Mouse (Mus musculus): Measurements from ENCODE around the gene U2af2.

Gene U2af2

GRCm38 (mm10) chr7:5036136-5036535 lies 25.8 kb upstream of the U2af2 start:
- ATAC-seq (ENCODE audit: insufficient number of reproducible peaks, low FRiP score, low TSS enrichment) = no peak

GRCm38 (mm10) chr7:5037026-5037425 lies 24.9 kb upstream of the U2af2 start:
- ATAC-seq (ENCODE audit: insufficient number of reproducible peaks, low FRiP score, low TSS enrichment) = no peak

DNA sequence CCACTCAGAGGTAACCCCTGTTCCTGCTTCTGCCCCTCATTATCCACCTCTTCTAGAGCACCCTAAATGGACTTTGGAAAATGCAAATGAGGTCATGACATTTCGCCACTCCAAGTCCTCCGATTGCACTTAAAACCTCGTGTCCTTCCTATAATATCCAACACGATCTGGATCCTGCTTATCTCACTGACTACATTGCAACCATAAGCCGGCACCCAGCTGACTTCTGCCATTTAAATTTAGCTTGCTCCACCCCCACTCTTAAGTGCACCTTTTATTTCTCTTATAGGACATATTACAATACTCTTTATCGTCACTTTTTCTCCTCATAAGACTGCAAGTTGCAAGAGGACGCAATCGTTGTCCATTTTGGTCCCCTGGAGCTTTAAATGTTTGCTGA lies 24.5 kb upstream of the U2af2 start:
- no peak for ATAC-seq (ENCODE audit: insufficient number of reproducible peaks, low FRiP score, low TSS enrichment)

DNA sequence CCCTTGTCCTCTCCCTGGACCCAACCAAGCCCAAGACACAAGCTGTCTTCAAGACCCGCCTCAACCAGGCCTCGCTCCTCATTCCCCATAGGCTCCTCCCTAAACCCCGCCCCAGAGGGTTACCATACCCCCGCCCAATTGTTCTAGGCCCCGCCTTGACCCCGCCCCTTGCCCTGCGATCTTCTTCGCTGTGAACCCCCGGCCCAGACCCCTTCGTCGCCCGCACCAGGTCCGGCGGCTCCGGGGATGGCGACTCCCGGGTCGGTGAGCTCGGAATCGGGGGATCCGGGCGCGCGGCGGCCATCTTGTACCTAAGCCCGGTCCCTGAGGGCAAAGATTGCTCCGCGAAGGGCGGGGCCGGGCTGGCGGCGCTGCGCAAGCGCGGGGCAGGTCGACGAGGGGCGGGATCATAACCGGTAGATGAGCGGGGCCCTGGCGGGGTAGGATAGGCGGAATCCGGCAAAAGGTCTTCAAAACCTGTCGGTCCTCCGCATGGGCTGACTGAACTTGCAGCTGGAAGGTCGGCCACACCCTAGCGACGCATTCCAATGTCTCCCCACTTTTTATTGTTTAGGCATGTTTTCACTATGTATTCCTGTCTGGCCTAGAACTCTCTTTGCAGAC lies 23.7 kb upstream of the U2af2 start, which contains the start of gene Zfp784:
Gene Zfp784 (minus strand): TSS at position 338 of the 624 bp plus-strand sequence.
- ATAC-seq (ENCODE audit: insufficient number of reproducible peaks, low FRiP score, low TSS enrichment) = peak; percentile 93

GRCm38 (mm10) chr7:5038940-5039339 lies 23.0 kb upstream of the U2af2 start:
- no peak for ATAC-seq (ENCODE audit: insufficient number of reproducible peaks, low FRiP score, low TSS enrichment)

DNA sequence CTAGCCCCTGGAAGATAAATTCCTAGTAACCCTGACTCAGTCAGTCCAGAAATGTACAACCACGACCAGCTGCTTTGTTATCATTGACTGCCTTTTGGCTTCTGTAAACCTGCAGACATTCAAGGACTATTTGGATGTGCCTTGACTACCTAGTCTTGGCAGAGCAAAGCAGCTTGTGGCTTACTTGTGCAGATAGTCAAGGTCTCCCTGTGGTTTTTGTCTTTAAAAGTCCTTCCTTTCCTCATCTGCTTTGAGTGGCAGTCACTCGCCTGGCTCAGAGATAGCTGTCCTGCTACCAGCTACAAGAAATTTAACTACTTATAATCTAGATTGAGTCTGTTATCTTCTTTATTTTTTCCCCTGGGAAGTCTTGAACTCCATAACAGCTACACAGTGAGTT lies 17.0 kb upstream of the U2af2 start:
- ATAC-seq (ENCODE audit: insufficient number of reproducible peaks, low FRiP score, low TSS enrichment) = no peak

- ATAC-seq (ENCODE audit: insufficient number of reproducible peaks, low FRiP score, low TSS enrichment) = no peak
These were observed 15.8 kb upstream of the U2af2 start for GRCm38 (mm10) chr7:5046112-5046511.

- ATAC-seq (ENCODE audit: insufficient number of reproducible peaks, low FRiP score, low TSS enrichment) = no peak
These were observed 14.6 kb upstream of the U2af2 start for GRCm38 (mm10) chr7:5047313-5047712.

DNA sequence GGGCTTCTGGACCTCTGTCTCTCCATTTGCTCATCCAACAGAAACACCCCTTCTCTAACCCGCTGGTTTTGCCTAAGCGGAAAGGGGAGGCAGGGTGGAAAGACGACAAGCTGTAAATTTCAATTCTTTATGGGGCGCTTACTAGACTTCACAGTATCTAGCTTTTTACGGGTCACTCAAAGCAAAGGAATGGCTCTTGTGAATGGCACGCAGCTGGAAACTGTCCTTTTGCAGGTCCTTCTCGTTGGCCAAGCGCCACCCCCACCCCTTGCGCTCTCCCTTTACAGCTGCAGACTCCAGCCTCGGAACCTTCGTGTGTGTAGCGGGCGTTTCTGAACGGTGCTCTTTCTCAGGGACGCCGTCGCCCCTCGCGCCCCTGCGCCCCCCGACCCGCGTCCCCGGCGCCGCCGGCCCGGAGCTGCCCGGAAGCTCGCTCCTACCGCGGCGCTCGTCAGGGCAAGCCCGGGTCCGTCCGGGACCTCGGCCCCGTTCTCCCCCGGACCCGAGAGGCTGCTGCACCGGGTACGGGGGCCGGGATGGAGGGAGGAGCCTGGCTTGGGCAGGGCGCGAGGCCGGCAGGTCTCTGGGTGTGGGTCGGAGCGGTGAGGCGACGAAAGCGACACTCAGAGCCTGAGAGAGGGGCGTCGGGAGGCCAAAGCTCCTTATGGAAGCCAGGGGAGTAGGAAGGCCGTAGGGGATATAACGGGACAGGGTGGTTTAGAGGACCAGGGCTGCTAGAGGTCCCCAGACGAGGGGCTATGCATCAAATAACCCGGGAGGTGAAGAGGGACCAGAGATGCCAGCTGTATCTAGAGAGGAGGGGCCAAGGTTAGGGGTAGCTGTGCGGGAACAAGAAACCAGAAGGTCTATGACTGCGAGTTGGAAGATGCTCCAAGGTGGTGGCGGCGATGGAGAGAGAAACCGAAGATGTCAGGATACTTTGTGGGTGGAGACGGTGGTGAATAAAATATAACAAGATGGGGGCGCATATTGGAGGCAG lies 10.4 kb upstream of the U2af2 start, which contains the start of gene Zfp580:
Gene Zfp580 (plus strand): TSS at position 346 of the 1,000 bp plus-strand sequence.
- ATAC-seq (ENCODE audit: insufficient number of reproducible peaks, low FRiP score, low TSS enrichment) = peak; percentile 61; the same call in 1 of the 2 replicates

DNA sequence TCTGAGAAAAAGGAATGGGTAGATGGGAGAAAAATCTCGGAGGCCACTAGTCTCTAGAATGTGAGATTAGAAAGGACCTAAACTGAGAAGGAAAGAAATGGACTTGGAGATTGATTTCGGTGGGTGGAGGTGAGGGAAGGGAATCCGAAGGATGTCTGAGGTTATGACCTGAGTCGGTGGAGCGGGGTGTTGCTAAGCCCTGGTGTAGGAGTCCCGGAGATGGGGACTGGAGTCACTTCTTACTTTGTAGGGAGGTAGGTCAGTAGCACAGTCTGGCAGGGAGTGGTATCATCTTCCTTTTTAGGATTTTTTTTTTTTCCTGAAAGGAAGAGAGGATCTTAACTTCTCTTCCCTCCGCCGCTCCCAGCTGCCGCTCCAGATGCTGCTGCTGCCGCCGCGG lies 9.5 kb upstream of the U2af2 start:
- no peak for ATAC-seq (ENCODE audit: insufficient number of reproducible peaks, low FRiP score, low TSS enrichment)

- ATAC-seq (ENCODE audit: insufficient number of reproducible peaks, low FRiP score, low TSS enrichment) = no peak
These were observed 9.0 kb upstream of the U2af2 start for GRCm38 (mm10) chr7:5052931-5053343.

DNA sequence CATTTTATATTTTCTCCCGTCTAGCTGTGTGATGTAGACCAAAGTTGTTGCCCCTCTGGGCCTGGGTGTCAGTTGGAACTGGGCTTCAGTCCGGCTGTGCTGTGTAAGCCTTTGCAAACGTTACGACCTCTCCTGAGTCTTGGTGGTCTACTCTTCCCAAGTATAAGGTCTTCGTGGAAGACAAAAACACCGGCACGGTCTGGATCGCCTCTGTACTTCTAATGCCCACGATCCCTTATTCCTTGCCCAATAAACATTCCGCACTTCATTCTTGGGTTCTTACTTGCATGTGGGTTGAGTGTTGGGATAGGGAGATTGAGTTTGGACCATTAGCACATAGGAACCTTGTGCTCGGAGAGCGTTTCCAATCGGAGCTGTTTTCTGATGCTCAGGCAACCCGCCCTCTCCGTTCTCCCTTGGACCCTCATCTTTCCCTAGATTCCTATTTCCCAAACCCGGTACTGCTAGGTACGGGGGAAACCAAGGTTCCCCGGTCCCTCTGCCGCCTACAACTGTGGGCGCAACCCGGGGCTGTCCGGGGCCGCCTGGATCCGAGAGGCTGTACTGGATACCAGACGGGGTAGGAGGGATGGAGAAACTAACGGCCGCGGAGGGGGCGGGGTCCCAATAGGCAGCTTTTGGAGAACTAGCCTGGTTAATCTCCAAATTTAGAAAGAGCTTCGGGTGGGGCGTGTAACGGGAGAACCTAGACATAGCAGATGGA lies 8.3 kb upstream of the U2af2 start:
- no peak for ATAC-seq (ENCODE audit: insufficient number of reproducible peaks, low FRiP score, low TSS enrichment)

GRCm38 (mm10) chr7:5056651-5057263 lies 5.2 kb upstream of the U2af2 start:
- no peak for ATAC-seq (ENCODE audit: insufficient number of reproducible peaks, low FRiP score, low TSS enrichment)

DNA sequence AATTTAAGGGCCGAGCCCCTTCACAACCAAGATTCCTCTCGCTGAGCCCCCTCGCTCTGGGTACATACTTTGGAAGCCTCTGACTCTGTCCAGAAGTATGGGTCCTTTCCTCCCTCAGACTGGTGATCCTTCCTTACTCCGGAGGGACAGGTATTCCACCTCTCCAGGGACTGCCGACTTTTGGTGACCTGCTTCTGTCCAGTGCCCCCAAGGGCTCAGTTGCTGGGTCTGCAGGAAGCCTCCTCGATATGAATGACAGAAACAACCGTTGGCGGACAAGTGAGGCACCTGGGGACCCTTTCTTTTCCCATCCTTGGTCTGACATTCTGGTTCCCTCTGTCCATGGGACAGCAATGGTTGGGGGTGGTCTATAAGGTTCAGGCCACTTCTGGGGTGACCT lies 4.6 kb upstream of the U2af2 start:
- ATAC-seq (ENCODE audit: insufficient number of reproducible peaks, low FRiP score, low TSS enrichment) = no peak

DNA sequence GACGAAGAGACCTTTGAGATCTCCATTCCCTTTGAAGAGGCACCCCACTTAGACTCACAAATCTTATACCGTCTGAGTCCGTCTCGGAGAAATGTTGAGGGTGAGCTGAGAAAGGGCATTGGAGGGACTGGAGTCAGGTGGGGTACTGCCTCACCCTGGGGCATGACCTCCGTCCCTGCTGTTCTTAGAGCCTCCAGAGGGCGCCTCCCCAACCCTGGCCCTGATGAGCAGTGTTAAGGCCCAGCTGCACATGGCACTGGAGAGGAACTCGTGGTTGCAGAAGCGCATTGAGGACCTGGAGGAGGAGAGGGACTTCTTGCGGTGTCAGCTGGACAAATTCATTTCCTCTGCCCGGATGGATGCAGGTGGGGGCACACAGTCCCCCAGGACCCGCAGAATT lies 4.1 kb upstream of the U2af2 start:
- ATAC-seq (ENCODE audit: insufficient number of reproducible peaks, low FRiP score, low TSS enrichment) = no peak

- no peak for ATAC-seq (ENCODE audit: insufficient number of reproducible peaks, low FRiP score, low TSS enrichment)
These were observed 3.3 kb upstream of the U2af2 start for GRCm38 (mm10) chr7:5058631-5059030.

GRCm38 (mm10) chr7:5059421-5059820 lies 2.5 kb upstream of the U2af2 start:
- ATAC-seq (ENCODE audit: insufficient number of reproducible peaks, low FRiP score, low TSS enrichment) = no peak

DNA sequence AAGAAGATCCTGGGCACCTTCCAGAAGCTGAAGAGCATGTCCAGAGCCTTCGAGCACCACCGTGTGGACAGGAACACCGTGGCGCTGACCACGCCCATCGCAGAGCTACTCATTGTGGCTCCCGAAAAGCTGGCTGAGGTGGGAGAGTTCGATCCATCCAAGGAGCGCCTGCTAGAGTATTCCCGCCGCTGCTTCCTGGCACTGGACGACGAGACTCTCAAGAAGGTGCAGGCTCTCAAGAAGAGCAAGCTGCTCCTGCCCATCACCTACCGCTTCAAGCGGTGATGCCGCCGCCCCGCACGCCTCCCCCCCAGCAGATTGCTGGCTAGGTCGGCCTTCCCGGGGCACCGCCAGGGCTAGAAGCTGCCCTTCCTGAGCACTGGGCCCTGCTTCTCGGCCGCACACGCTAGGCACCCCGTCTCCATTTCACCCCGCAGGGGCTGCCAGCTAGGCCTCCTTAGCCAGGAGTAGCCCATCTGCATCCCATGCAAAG lies 1.7 kb upstream of the U2af2 start:
- peak; percentile 38; the same call in 1 of the 2 replicates for ATAC-seq (ENCODE audit: insufficient number of reproducible peaks, low FRiP score, low TSS enrichment)

GRCm38 (mm10) chr7:5060944-5061773 lies 784 bp upstream of the U2af2 start:
- ATAC-seq (ENCODE audit: insufficient number of reproducible peaks, low FRiP score, low TSS enrichment) = peak; percentile 65

All from cerebellum, adult (tissue).